Mouse (Mus musculus): ENCODE measurements at regions not wholly inside any gene's neighbourhood (a gene's known extent, or its start where the extent isn't known, plus 50 kb on each side); places are given as distances from the start of the nearest gene placed in this dataset.

DNA sequence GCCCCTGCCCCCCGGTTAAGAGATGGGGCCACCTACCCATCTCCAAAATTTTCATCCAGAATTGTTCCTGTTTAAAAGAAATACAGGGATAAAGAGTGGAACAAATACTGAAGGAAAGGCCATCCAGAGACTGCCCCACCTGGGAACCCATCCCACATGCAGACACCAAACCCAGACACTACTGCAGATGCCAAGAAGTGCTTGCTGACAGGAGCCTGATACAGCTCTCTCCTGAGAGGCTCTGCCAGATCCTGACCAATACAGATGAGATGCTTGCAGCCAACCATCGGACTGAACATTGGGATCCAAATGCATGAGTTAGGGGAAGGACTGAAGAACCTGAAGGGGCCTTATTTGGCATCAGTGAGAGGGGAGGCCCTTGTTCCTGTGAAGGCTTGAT lies 363.2 kb upstream of the Trib2 start:
- no peaks in the 10 kb centered on the region; the same call in 1 of the 2 replicates for H3K9me3 ChIP-seq (ENCODE audit: low read depth, low read length)
- no peaks in the 10 kb centered on the region for H3K27me3 ChIP-seq (ENCODE audit: insufficient read depth, low read length)
- WGBS = 83% methylated on average over 2 of the region's 2 CpGs
- no peak overlapping the region for H3K9ac ChIP-seq
- no peak overlapping the region for H3K4me3 ChIP-seq (ENCODE audit: low read depth, low read length)
- H3K27ac ChIP-seq (ENCODE audit: low read depth) = no peak overlapping the region
- no peaks in the 10 kb centered on the region for H3K4me1 ChIP-seq (ENCODE audit: insufficient read depth)
- no peak for TF ChIP-seq CTCF (IDR thresholded peaks at IDR 0.05; ENCODE audit: low read depth)
- no peak overlapping the region for H3K4me2 ChIP-seq
- ATAC-seq (ENCODE audit: insufficient read depth) (no peak), DNase-seq (no peak)
- H3K36me3 ChIP-seq (ENCODE audit: insufficient read depth) = no peaks in the 10 kb centered on the region

DNA sequence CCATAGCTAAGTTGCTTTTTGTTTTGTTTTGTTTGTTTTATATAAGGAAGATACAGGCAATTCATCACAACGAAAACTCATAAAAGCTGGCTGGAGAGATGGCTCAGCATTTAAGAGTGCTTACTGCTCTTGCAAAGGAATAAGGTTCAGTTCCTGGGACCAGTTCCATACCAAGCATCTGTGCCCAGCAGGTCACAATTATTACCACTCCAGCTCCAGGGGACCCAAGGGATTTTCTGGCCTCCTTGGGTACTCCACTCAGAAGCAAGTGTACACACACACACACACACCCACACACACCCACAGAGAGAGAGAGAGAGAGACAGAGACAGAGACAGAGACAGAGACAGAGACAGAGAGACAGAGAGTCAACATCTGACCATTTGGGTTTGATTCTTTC lies 359.6 kb upstream of the Trib2 start:
- WGBS = 89% methylated on average over 1 of the region's 1 CpGs
- Histone ChIP-seq H3K27me3 (ENCODE audit: insufficient read depth, low read length) (no peaks in the 10 kb centered on the region), H3K4me1 (ENCODE audit: insufficient read depth) (no peaks in the 10 kb centered on the region), H3K36me3 (ENCODE audit: insufficient read depth) (no peaks in the 10 kb centered on the region), H3K27ac (ENCODE audit: low read depth) (no peak overlapping the region), H3K4me2 (no peak overlapping the region), H3K9me3 (ENCODE audit: low read depth, low read length) (no peaks in the 10 kb centered on the region; the same call in 1 of the 2 replicates), H3K9ac (no peak overlapping the region), H3K4me3 (ENCODE audit: low read depth, low read length) (no peak overlapping the region)
- DNase-seq = no peak
- no peak for TF ChIP-seq CTCF (IDR thresholded peaks at IDR 0.05; ENCODE audit: low read depth)
- ATAC-seq (ENCODE audit: insufficient read depth) = no peak

DNA sequence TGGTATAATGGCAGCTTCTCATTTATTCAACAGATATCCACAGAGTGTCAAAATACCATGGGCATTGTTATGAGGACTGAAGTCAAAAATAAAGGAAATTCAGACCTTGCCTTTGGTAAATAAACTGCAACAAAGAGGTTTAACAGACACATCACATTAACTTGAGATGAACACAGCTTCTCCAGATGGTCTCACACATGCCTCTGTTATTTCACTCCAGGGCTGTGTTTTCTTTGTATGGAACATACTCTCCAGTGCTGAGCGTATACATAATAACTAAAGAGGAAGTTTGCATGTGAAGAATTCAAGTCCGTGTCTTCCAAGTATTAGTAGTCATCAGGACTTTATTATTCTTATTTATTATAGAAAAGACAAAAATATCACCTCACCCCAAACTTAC lies 355.5 kb upstream of the Trib2 start:
- no peak overlapping the region for H3K4me2 ChIP-seq
- ATAC-seq (ENCODE audit: insufficient read depth) = no peak

DNA sequence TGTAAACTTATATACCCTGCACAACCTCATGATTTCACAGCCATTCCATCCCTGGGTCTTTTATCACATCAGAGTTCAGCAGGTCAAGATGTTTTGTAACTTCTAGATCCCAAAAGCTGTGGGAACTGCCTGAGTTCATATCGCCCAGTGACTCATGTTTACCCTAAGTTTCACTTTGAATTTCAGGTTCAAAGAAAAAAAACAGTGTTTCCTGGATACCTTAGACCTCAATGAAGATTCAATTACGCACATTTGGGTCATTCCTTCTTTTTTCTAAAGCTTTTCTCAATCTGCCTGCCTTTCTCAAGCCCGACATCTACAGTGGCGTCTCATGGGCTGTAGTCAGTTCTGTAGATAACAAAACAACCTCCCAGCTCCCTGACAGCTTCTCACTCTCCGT lies 354.9 kb upstream of the Trib2 start:
- no peak overlapping the region for H3K4me3 ChIP-seq (ENCODE audit: low read depth, low read length)
- H3K9me3 ChIP-seq (ENCODE audit: low read depth, low read length) = no peaks in the 10 kb centered on the region; the same call in 1 of the 2 replicates
- H3K27me3 ChIP-seq (ENCODE audit: insufficient read depth, low read length) = no peaks in the 10 kb centered on the region
- no peaks in the 10 kb centered on the region for H3K36me3 ChIP-seq (ENCODE audit: insufficient read depth)
- no peak overlapping the region for H3K9ac ChIP-seq
- TF ChIP-seq CTCF (IDR thresholded peaks at IDR 0.05; ENCODE audit: low read depth) = no peak
- DNase-seq (no peak), ATAC-seq (ENCODE audit: insufficient read depth) (no peak)
- no peak overlapping the region for H3K27ac ChIP-seq (ENCODE audit: low read depth)
- 53% methylated on average over 5 of the region's 5 CpGs for WGBS
- H3K4me1 ChIP-seq (ENCODE audit: insufficient read depth) = no peaks in the 10 kb centered on the region
- H3K4me2 ChIP-seq = no peak overlapping the region

More for the DNA sequence above, 355.5 kb upstream of the Trib2 start:
- no peak for TF ChIP-seq CTCF (IDR thresholded peaks at IDR 0.05; ENCODE audit: low read depth)
- DNase-seq = no peak
- Histone ChIP-seq H3K4me1 (ENCODE audit: insufficient read depth) (no peaks in the 10 kb centered on the region), H3K27me3 (ENCODE audit: insufficient read depth, low read length) (no peaks in the 10 kb centered on the region), H3K9ac (no peak overlapping the region), H3K27ac (ENCODE audit: low read depth) (no peak overlapping the region), H3K36me3 (ENCODE audit: insufficient read depth) (no peaks in the 10 kb centered on the region), H3K9me3 (ENCODE audit: low read depth, low read length) (no peaks in the 10 kb centered on the region; the same call in 1 of the 2 replicates), H3K4me3 (ENCODE audit: low read depth, low read length) (no peak overlapping the region)
- 77% methylated on average over 2 of the region's 2 CpGs for WGBS

DNA sequence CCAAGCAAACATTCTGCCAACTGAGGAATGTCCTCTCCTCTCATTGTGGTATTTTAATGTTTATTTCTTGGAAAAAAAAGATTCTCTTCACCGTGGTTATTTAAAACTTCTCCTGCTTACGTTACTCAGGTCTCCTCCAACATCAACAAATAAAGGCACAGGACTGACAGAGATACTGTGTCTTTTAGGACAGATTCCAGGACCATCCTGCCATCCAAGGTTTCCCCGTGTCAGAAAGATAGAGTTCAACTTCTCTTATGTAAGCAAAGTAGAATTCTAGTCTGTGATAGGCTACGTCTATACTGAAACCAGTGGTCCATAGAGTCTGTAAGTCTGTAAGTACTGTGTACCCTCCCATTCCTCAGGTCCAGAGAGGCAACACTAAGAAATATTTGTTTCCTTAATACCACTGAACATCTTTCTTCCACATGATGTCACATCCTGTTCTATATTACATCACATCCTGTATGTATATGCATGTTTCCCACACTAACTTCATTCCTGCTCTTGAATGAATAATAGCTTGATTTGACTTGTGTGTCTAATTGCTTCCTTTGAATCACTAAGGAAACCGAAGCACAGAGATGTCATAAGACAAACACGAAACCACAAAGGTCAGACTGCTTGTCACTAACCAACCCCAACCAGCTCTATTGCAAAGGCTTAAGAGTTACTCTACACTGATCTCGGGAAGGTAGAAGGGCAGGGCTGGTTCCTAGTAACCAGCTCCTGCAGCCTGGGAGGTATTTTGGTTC lies 353.2 kb upstream of the Trib2 start:
- no peaks in the 10 kb centered on the region for H3K9me3 ChIP-seq (ENCODE audit: low read depth, low read length)
- no peak for DNase-seq
- no peak overlapping the region for H3K27ac ChIP-seq (ENCODE audit: low read depth)
- H3K4me3 ChIP-seq (ENCODE audit: low read depth, low read length) = no peak overlapping the region
- H3K4me1 ChIP-seq (ENCODE audit: insufficient read depth) = no peaks in the 10 kb centered on the region
- no peaks in the 10 kb centered on the region for H3K27me3 ChIP-seq (ENCODE audit: insufficient read depth, low read length)
- TF ChIP-seq CTCF (IDR thresholded peaks at IDR 0.05; ENCODE audit: low read depth) = no peak
- no peak for ATAC-seq (ENCODE audit: insufficient read depth)
- WGBS = 51% methylated on average over 7 of the region's 7 CpGs
- H3K4me2 ChIP-seq = no peak overlapping the region
- no peaks in the 10 kb centered on the region for H3K36me3 ChIP-seq (ENCODE audit: insufficient read depth)
- H3K9ac ChIP-seq = no peak overlapping the region

DNA sequence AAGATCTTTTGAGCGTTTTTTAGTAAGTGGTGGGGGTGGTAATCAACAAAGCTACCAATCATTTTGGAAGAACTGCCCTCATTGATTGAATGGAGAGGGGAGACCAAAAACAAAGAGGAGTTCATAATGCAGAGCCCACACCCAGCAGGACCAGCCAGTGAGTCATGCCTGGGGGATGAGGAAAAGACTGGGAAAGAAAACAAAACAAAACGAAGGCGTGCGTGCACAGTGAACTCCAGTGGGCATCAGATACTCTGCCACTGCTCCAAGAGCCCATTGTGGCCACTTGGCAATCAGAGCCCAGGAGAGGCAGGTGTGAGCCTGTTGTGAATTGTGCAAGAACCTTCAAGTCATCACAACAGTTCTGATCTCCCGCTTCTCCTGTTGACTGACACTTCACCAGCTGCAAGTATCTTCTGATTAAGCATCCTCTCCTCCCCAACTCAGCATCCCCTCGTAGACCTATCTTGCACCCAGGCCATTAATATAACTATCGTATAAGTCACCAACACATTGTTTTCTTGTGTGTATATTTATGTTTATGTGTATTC lies 351.1 kb upstream of the Trib2 start:
- no peaks in the 10 kb centered on the region for H3K4me1 ChIP-seq (ENCODE audit: insufficient read depth)
- TF ChIP-seq CTCF (IDR thresholded peaks at IDR 0.05; ENCODE audit: low read depth) = no peak
- DNase-seq (no peak), ATAC-seq (ENCODE audit: insufficient read depth) (no peak)
- no peak overlapping the region for H3K4me3 ChIP-seq (ENCODE audit: low read depth, low read length)
- WGBS = 64% methylated on average over 7 of the region's 7 CpGs
- no peaks in the 10 kb centered on the region for H3K9me3 ChIP-seq (ENCODE audit: low read depth, low read length)
- no peak overlapping the region for H3K4me2 ChIP-seq
- H3K36me3 ChIP-seq (ENCODE audit: insufficient read depth) = no peaks in the 10 kb centered on the region
- no peak overlapping the region for H3K27ac ChIP-seq (ENCODE audit: low read depth)
- no peak overlapping the region for H3K9ac ChIP-seq
- H3K27me3 ChIP-seq (ENCODE audit: insufficient read depth, low read length) = no peaks in the 10 kb centered on the region

DNA sequence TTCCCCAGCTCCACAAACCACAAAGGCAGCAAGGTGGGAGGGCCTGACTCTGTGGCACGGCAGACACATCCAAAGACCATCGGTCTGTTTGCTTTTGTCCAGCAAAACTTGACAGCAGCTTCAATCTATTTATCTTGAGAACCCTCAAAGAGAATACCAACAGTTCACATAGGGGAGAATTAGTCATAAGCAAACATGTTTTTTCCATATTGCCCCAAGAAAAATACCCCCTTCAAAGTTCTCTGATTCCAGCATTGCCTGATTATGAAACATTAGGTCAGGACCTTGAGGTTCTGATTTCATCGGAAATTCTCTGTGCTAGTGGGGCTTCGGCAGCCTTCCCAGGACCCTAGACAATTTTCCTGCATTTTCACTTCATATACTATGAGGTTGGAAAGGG lies 348.4 kb upstream of the Trib2 start:
- WGBS = 53% methylated on average over 4 of the region's 4 CpGs
- DNase-seq (no peak), ATAC-seq (ENCODE audit: insufficient read depth) (no peak)
- no peaks in the 10 kb centered on the region for H3K9me3 ChIP-seq (ENCODE audit: low read depth, low read length)
- H3K4me2 ChIP-seq = no peak overlapping the region
- H3K27me3 ChIP-seq (ENCODE audit: insufficient read depth, low read length) = no peaks in the 10 kb centered on the region
- no peak for TF ChIP-seq CTCF (IDR thresholded peaks at IDR 0.05; ENCODE audit: low read depth)
- no peaks in the 10 kb centered on the region for H3K4me1 ChIP-seq (ENCODE audit: insufficient read depth)
- H3K4me3 ChIP-seq (ENCODE audit: low read depth, low read length) = no peak overlapping the region
- H3K36me3 ChIP-seq (ENCODE audit: insufficient read depth) = no peaks in the 10 kb centered on the region
- no peak overlapping the region for H3K27ac ChIP-seq (ENCODE audit: low read depth)
- H3K9ac ChIP-seq = no peak overlapping the region

Data from lung, embryonic 14.5 days (tissue).